Mouse (Mus musculus) right cerebral cortex, postnatal 10 days (tissue): ENCODE results near the gene Frmpd2.
A peak's percentile ranks its signal among the peaks of the same experiment; 100 is the strongest.
"Not testable (repeated sequence)": the region's sequence is repeated elsewhere in the genome, so short reads cannot be mapped to it uniquely, and the experiment has no call there.

Experiments
- DNase-seq, 2 experiments: peaks; one replicate each; pipeline ENCODE4 v3.0.0; 2021; ENCODE audit warnings: low spot score in 2 of 2

Frmpd2 gene

GRCm38 (mm10) chr14:33471331-33471730 is at the start of gene Frmpd2:
Gene Frmpd2 (plus strand): TSS chr14:33471696.
- DNase-seq: peak in 1 of 2 experiments; percentile 17

GRCm38 (mm10) chr14:33423003-33423402 is 48.5 kb upstream of the Frmpd2 start:
- DNase-seq: no peak

- no peak for DNase-seq
These were observed 47.4 kb upstream of the Frmpd2 start for GRCm38 (mm10) chr14:33424124-33424523.

DNA sequence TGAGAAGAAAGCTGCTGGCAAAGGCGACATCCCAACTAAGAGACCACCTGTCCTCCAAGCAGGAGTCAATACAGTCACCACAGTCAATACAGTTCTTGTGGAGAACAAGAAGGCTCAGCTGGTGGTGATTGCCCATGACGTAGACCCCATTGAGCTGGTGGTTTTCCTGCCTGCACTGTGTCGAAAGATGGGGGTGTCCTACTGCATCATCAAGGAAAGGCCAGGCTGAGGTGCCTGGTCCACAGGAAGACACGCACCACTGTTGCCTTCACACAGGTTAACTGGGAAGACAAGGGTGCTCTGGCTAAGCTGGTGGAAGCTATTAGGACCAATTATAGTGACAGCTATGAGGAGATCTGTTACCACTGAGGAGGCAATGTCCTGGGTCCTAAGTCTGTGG is 39.0 kb upstream of the Frmpd2 start:
- DNase-seq: not testable (repeated sequence)

DNA sequence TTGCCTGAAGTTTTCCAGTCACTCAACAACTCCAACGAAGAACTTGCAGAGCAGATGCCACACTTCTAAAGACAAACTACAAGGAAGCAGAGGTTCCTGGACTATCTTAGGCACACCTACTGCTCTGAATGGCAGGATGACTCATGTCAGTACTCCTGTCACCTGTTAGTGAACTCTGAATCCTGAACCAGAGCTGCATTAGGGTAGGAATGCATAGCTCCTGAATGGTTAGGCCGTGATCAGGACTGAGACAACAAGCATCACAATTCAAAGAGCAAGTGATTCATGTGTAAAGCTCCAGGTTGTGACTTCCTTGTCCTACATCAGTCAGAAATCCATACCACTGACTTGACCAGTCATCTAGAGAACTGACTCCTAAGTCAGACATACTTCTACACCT is 27.7 kb upstream of the Frmpd2 start:
- no peak for DNase-seq

DNA sequence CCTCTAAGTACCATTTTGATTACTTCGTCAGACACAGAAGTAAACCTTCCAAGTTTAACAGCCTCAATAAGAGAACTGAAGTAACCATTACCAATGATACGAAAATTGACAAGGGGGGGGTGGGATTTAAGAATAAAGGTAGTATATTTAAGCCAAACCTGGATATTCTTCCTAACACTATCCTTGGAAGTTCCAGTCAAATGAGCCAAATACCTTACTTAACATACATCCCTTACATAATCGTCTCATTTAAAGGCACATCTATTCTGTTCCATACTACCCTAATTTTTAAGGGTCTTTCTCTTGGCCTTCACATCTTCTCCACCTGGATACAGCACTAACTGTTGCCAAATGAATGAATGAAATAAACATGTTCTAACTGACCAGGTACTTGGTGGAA is 25.5 kb upstream of the Frmpd2 start:
- no peak for DNase-seq

GRCm38 (mm10) chr14:33446561-33447023 is 24.9 kb upstream of the Frmpd2 start:
- peak; percentile 65 to 68 for DNase-seq

GRCm38 (mm10) chr14:33447027-33447569 is 24.4 kb upstream of the Frmpd2 start, which contains the start of gene Mapk8:
Gene Mapk8 (minus strand): TSS chr14:33447158.
- DNase-seq: peak; percentile 97

GRCm38 (mm10) chr14:33448276-33448675 is 23.2 kb upstream of the Frmpd2 start:
- DNase-seq: no peak

DNA sequence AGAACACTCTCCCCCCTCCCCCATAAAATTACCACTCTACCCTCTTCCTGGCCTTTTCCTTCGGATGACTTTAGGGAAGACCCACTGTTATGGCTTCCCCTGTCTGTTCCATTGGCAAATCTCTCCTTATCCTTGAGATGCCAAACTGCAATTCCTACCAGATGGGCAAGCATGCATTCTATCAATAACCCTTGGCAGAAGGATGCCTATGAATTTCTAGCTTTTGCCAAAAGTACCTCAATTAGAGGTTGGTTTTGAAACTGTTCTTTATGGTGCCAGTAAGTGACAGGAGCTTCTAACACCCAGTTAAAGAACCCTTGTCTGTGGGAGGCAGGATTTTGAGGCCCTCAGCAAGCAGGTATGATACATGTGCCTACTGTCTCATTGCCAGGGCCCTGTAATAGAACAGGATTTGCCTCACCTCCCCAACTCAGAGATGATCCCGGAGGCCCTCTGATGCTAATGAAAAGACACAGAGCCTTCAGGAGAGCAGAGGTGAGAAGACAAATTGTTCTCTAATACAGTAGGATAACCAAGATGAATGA is 22.1 kb upstream of the Frmpd2 start:
- DNase-seq: no peak

DNA sequence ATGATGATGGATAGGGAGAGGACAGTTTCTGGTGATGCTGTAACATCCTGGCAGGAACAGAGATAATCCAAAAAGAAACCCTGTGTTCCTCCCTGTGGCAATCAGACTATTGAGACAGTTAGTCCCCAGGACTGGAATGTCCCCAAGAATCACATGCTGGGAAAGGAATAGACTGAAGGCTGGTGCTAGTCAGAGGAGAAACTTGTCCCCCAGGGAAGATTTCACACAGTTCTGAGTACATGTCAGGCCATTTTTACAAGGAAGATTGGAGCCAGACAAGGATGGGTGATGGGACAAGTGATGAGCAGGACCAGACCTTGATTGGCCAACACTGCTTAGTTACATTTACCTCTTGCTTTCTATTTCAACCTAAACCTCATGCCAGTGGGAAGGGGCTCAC is 21.2 kb upstream of the Frmpd2 start:
- no peak for DNase-seq

DNA sequence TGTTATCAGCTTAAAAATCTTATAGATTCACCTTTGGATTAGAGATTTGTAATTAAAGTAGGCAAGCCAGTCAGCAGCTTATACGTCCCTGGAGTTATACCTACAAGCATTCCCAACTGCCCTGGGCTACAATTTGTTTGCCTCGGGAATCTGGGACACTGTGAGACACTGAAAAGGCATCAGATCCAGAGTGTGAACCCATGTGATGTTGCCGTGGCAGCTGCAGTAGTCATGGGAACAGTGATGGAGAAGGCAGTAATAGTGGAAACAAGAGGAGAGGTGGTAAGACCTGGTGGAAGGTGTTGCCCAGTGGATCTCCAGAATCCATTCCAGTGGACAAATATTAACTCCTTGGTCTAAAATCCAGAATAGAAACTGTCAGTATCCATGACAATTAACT is 7.8 kb upstream of the Frmpd2 start:
- peak in 1 of 2 experiments; percentile 49 for DNase-seq

DNA sequence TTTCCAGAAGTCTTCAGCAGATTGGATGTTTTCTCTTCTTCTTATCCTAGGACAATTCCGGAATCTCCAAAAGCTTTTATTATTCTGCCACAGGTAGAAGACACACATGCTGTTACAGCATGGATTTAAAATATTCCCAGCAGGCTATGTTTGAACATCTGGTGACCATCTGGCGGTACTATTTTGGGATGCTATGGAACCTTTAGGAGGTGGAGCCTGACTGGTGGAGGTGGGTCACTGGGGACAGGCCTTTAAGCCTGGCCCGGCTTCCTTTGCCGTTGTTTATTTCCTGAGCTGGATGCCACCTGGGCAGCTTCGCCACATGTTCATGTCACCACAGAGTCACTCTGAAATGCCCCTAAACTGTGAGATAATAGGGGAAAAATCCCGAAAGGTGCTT is 3.7 kb upstream of the Frmpd2 start:
- DNase-seq: peak in 1 of 2 experiments; percentile 21

- DNase-seq: peak in 1 of 2 experiments; percentile 42
These were observed 3.0 kb downstream of the Frmpd2 start for GRCm38 (mm10) chr14:33474461-33474860.

DNA sequence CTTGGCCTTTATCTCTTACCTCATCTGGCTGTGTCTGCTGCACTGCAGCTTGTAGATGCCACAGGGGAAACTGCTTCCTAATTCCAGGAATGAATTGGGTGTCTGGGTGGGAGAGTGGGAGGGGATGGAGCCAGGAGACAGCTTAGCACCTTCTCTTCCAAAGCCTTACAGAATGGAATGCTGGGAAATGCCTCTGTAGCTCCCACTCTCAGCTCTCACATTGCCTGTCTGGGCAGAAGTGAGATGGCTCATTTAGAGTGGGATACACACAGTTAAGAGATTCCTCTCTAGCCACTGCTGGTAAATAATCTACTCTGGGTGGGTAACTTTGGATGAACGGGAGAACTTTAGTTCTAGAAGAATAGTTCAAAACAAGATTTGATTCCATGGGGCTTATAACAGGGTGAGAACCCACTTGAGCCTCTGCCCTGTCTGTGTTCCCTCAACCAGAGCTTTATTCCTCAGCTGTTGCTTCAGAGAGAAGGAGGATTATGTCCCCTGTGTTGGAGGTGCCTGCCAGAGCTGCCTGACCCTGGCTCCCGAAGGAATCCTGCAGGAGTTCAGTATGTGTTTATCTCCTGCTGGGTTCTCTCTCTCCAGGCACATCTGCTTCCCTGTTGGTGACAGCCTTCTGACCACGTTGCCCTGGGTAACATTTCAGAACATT is 4.7 kb downstream of the Frmpd2 start:
- peak in 1 of 2 experiments; percentile 20 for DNase-seq

DNA sequence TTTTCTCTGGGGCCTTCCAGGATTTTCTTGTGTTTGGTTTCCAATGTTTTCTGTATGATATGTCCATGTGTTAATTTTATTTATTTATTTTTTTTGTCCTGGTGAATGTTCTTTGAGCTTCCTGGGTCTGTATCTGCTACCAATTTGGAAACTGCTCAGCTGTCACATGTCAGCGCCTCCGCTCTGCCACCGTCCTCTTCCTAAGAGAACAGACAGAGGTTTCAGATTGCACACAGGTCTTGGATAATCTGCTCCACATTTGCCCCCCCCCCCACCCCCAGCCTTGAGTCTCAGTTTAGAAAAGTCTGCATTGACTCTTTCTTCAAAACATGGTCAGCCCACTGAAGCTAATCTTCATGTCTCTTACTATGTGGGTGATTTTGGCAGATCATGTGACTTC is 10.5 kb downstream of the Frmpd2 start:
- peak in 1 of 2 experiments; percentile 14 for DNase-seq

- peak; percentile 52 to 63 for DNase-seq
These were observed 16.5 kb downstream of the Frmpd2 start for GRCm38 (mm10) chr14:33487805-33488550.

GRCm38 (mm10) chr14:33495226-33495625 is 23.7 kb downstream of the Frmpd2 start:
- DNase-seq: peak in 1 of 2 experiments; percentile 15

GRCm38 (mm10) chr14:33497418-33497817 is 25.9 kb downstream of the Frmpd2 start:
- peak in 1 of 2 experiments; percentile 48 for DNase-seq

GRCm38 (mm10) chr14:33498849-33499248 is 27.4 kb downstream of the Frmpd2 start:
- no peak for DNase-seq

GRCm38 (mm10) chr14:33500631-33501030 is 29.1 kb downstream of the Frmpd2 start:
- DNase-seq: peak; percentile 72 to 76

DNA sequence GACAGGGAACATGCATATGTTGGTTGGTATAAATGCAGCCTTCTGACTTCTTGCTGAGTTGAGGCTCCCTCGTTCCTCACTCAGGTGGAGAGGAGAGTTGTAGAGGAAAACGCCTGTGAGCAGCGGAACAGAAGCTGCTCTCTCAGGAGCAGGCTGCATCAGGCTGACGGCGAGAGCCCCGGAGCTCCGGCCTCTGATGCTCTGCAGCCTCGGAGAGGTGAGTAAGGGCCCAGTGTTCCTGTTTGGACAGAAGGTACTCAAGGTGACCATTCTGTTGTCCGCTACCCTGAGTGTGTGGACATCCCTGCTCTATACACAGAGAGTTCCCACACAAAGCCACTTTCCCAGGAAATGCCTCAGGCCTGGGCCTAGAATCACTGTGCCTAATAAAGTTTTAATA is 31.8 kb downstream of the Frmpd2 start:
- peak in 1 of 2 experiments; percentile 16 for DNase-seq
